Mouse (Mus musculus) ES-Bruce4 (cell line): ENCODE results near the gene Mpnd.

Experiments used
- CTCF ChIP-seq: IDR thresholded peaks from one replicate; pipeline ENCODE4 v1.8.1; 2011; ENCODE audit warnings: low read depth, low read length
- POLR2A ChIP-seq: IDR thresholded peaks from one replicate; pipeline ENCODE4 v1.8.1; 2011; ENCODE audit warnings: low read length; ENCODE audit not compliant: insufficient read depth

DNA sequence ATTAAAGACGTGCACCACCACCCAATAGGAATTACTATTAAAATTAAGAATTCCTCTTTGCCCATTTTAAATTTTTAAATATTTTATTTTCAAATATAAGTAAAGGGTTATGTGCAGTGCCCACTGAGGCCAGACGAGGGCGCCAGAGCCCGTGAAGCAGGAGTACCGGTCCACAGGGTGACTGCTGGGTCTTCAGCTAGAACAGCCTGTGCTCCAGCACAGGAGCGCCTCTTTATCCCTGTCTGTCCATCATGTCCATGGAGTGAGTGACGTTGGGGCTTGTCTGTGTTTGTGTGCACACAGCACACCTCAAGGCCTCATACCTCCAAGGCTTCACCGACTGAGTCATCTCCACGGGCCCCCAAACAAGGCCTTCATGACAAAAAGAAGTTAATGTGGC lies 48.3 kb upstream of the Mpnd start:
- TF ChIP-seq CTCF (peak; percentile 79), POLR2A (no peak)
